Mouse (Mus musculus) spleen, postnatal 10 days (tissue): ENCODE measurements around the gene Rhbdd1.

Experiments used
- DNase-seq, 2 experiments: peaks; one replicate each; pipeline ENCODE4 v3.0.0; 2021 to 2022; ENCODE audit warnings: low spot score in 2 of 2

Rhbdd1 gene

GRCm38 (mm10) chr1:82316111-82316745 lies at the start of gene Rhbdd1:
Gene Rhbdd1 (plus strand): TSS chr1:82316452.
- peak; percentile 88 to 97 for DNase-seq

DNA sequence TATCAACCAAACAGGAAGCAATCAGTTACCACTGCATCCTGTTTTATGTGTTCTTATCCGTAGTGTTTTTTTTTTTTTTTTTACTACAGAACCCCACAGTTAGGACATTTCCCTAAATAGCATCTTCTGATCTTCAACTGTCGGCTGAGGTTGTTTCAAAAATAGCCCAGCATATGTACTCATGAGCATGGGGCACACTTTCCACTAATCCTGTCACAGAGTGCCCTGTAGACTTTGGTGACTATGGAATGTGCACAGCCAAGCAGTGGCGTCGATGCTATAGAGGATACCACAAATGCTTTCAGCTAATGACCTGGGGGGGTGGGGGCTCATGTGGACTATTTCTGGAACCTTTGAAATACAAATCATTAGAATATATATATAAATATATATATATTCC lies 48.7 kb upstream of the Rhbdd1 start:
- no peak for DNase-seq

- no peak for DNase-seq
Measured at GRCm38 (mm10) chr1:82272231-82272630, 44.0 kb upstream of the Rhbdd1 start.

DNA sequence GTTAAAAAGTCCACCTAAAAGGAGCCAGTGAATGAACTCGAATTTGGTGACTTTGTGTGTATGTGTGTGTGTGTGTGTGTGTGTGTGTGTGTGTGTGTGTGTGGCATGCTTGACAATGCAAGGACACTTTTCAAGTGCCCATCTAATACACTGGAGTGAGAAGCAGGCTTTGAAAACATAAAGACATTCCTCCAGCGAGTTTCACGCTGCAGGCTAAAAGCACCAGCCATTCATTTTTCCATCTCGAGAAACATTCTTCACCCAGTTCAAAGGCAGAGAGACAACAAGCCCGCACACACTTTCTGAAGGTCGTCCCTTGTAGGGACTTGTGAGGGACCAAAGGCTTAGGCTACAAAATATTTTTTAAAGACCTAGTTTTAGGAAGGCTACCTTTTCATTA lies 42.7 kb upstream of the Rhbdd1 start:
- DNase-seq, result no peak

GRCm38 (mm10) chr1:82274361-82274760 lies 41.9 kb upstream of the Rhbdd1 start:
- no peak for DNase-seq

- DNase-seq, result no peak
Measured at GRCm38 (mm10) chr1:82279768-82280167, 36.5 kb upstream of the Rhbdd1 start.

DNA sequence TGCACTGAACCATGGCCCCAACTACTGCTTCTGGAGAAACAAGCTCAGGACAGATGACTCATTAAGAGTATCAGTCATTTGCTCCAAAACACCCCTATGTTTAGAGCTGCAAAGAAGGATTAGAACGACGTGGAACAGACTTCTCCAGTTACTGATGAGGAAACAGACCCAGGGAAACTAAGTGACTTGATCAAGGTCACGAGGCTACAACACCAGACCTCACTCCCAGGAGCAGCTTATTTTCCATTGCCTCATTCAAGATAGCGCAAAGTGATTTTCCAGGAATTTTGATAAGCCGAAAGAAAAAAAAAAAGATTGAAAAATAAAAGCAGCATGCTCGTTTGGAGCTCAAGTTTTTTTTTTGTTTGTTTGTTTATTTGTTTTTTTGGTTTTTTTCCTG lies 34.4 kb upstream of the Rhbdd1 start:
- no peak for DNase-seq

DNA sequence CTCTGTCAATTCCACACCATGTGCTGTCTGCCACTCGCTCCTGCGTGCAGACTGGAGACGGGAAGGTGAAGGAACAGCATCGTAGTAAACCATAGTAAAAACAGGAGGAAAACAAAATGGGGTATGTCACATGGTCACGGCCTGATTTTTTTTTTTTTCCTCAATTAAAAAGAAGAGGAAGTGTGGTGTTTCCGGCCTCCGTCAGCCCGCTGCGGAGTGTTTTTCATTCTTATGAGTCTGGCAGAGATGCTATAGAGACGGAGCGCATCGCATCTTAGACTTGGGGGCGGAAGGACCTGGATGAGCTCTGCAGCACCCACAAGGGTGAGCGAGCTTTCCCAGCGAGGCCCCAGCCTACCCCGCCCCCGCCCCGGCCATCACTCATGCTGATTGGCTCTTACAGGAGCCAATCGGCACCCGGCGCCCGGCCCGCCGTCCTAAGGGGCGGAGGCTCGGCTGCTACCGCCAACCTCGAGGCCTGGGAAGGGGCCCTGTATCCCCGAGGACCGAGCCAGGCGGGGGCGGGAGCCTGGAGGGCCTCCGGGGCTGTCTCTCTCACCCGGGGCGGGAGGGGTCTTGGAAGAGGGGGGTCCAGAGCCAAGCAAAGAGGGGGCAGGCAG lies 33.1 kb upstream of the Rhbdd1 start:
- peak; percentile 49 to 74 for DNase-seq

DNA sequence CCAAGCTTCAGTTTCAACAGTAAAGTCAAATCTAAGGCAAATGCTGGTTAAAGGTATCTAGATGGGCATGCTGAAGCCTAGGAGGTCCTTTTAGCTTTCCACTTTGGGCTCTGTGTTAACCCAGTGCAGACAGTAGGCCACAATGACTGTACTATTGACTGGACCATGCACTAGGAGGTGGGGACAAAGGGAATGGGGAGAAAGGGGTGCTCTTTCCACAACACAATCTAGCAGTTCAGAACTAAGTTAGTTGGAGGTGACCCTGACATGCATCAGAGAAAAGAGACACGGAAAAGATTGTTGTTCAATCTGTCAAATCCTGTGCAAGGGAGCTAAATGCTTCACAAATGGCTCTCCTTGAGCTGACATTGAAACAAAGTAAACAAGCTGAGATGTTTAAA lies 32.4 kb upstream of the Rhbdd1 start:
- no peak for DNase-seq

GRCm38 (mm10) chr1:82284403-82284802 lies 31.8 kb upstream of the Rhbdd1 start:
- no peak for DNase-seq

- no peak for DNase-seq
Measured at GRCm38 (mm10) chr1:82285461-82286189, 30.6 kb upstream of the Rhbdd1 start.

GRCm38 (mm10) chr1:82286190-82287051 lies 29.8 kb upstream of the Rhbdd1 start:
- no peak for DNase-seq

DNA sequence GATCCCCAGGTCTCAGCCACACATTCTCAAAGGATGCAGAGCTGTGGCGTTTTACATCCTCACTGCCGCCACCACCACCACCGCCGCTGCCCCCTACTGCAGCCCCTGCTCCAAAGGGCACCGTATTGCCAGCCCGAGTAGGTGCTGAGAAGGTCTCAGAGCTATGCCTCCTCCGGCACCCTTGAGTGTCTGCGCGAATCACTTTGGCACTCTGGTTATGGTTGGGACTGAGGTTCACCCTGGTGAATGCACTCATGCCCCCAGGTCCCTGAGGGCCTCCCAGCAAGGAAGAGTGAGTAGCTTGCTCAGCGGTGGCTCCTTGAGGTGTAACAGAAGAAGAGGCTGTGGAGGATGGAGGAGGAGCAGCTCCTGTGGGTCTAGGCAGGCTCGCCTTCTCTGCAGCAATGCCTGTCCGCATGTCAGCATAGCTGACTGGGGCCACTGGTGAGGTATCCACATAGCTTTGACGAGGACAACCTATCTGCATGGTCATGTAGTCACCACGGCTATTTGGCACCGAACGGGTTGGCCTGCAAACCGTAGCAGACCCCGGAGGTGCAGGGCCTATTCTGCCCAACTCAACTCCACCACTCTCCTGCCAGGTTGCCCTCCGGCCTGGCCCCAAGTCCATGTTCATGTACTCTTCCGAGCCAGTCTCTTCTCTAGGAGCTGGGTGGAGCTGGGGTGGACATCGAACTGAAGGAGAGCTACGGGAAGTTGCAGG lies 29.0 kb upstream of the Rhbdd1 start:
- DNase-seq, result no peak

DNA sequence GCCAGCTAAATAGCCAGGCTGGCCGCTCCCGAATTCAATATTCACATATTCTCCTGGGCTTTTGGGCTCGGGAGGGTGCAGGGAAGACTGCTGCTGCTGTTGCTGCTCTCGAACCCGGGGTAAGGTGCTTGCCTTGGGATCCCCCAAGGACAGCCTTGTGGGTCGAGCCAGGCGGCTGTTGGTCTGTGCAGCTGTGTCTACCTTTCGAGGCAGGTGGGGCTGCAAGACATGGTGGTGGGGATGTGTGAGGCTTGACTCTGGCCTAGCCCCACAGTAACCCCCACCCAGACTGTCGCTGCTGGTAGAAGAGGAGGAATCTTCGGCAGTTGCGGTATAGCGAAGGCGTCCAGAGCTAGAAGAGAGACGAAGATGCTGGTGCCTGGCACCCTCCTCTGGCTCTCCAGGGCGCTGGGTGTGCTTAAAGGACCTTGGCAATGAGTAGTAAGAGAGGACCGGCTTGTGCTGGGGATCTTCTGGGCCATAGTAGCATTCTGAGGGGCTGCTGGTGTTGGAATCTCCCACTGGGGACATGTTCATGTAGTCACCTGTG lies 28.4 kb upstream of the Rhbdd1 start:
- no peak for DNase-seq

GRCm38 (mm10) chr1:82288421-82288990 lies 27.7 kb upstream of the Rhbdd1 start:
- no peak for DNase-seq

DNA sequence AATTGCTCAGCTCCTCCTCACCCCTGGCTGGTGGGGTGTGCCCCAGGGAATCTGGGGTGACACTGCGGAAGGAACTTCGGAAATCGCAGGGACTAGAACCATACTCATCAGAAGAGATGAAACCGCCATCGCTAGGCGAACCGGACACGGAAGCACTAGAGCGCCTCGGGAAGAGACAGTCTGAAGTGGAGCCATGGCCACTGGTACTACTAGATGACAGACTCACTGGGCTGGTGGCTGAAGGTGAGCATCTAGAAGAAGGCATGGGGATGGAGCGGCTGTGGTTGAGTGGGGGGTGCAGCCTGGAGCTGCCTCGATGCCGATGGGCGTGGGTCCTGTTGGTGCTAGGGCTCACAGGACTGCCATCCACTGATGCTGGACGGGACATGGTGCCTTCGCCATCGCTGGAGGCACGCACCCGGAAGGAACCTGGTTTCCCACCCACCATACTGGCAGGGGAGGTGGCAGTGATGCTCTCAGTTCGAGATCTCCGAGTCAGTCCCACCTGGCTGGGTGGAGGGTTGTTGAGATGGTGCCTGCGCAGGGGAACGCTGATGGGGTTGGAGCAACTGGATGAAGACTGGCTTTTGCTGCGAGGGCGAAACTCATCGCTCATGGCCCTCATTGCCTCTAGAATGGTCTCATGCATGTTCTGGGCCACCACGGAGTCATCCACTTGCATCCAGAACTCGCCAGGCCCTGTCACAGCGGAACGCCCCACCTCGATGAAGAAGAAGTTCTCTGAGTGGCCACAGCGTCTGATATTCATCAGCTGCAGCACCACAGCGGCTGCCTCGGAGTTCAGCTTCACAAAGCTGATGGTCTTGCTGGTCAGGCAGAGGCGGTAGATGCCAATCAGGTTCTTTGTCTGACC lies 26.9 kb upstream of the Rhbdd1 start:
- no peak for DNase-seq

DNA sequence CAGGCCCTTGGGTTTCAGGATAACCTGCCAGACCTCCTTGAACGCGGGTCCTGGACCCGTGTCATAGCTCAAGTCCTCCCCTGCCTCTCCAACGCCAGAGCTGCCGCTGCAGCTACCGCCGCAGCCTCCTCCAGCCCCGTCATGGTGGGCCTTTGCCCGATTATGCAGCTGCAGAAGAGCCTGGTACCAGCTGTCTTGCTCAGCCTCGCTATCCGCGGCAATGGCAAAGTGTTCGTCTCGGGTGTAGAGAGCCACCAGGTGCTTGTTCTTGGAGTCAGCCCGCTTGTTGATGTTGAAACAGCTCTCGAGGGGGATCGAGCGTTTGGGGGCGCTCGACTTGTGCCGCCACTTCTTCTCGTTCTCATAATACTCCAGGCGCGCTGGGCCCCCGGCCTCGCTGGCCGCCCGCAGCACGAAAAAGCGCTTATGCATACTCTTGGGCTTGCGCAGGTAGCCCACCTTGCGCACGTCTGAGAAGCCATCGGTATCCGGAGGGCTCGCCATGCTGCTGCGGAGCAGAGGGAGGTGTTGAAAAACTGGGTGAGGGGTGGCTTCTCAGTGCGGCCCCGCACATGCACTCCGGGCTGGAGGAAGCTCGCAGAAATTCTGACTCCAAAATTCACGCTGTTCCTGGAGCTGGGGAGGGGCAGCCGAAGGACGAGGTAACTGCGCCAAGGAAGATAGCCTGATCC lies 26.1 kb upstream of the Rhbdd1 start:
- peak in 1 of 2 experiments; percentile 36 for DNase-seq

- DNase-seq, result peak in 1 of 2 experiments; percentile 44
Measured at GRCm38 (mm10) chr1:82290723-82291150, 25.5 kb upstream of the Rhbdd1 start.

GRCm38 (mm10) chr1:82291151-82291797 lies 25.0 kb upstream of the Rhbdd1 start, which contains the start of gene Irs1:
Gene Irs1 (minus strand): TSS chr1:82291416.
- peak; percentile 13 to 37 for DNase-seq
